Mouse (Mus musculus): Measurements from ENCODE around the gene Fscn1. TPM values are rescaled to one million over a fixed set of nuclear protein-coding genes. Genes with fewer than 3 reads are reported as not detected.
A peak's percentile ranks its signal among the peaks of the same experiment; 100 is the strongest.

Fscn1 gene
- polyA plus RNA-seq, 1 experiment from 2014 or later, result 7.3 TPM

- DNase-seq (peak; percentile 86), ATAC-seq (peak; percentile 73)
- peak overlapping the region; percentile 66 for H3K4me2 ChIP-seq (ENCODE audit: low read depth, low read length)
- WGBS (ENCODE audit: insufficient replicate concordance), result 10% methylated on average over 9 of the region's 9 CpGs
- H3K9ac ChIP-seq (replicated peaks), result peak overlapping the region; percentile 57
- TF ChIP-seq CTCF (IDR thresholded peaks at IDR 0.05; ENCODE audit: low read depth) (peak; percentile 96), EP300 (IDR thresholded peaks at IDR 0.05; ENCODE audit: low read depth) (0 out of 2 replicates have a peak, but pooled peaks have one; percentile 15)
- H3K9me3 ChIP-seq (ENCODE audit: low read length), result no peaks in the 10 kb centered on the region
- H3K27ac ChIP-seq (ENCODE audit: low read depth), result peak overlapping the region; percentile 61
- H3K4me1 ChIP-seq (ENCODE audit: insufficient read depth), result peaks cover 34% of the 10 kb centered on the region
- no peaks in the 10 kb centered on the region for H3K27me3 ChIP-seq (ENCODE audit: insufficient read depth, low read length)
- peak overlapping the region; percentile 30 for H3K4me3 ChIP-seq (ENCODE audit: low read depth, low read length)
- no peaks in the 10 kb centered on the region for H3K36me3 ChIP-seq (replicated peaks; ENCODE audit: insufficient read depth, low read length)
These were observed 28.0 kb upstream of the Fscn1 start for GRCm38 (mm10) chr5:142932084-142932685.

- no peak overlapping the region for H3K4me2 ChIP-seq (ENCODE audit: low read depth, low read length)
- no peak overlapping the region; the same call in 1 of the 2 replicates for H3K4me3 ChIP-seq (ENCODE audit: low read depth, low read length)
- H3K36me3 ChIP-seq (replicated peaks; ENCODE audit: insufficient read depth, low read length), result no peaks in the 10 kb centered on the region
- 0 out of 2 replicates have a peak overlapping the region, but pooled peaks have one; percentile 61 for H3K27ac ChIP-seq (ENCODE audit: low read depth)
- no peak for TF ChIP-seq CTCF (IDR thresholded peaks at IDR 0.05; ENCODE audit: low read depth)
- TF ChIP-seq EP300 (IDR thresholded peaks at IDR 0.05; ENCODE audit: low read depth), result no peak
- 71% methylated on average over 8 of the region's 8 CpGs for WGBS (ENCODE audit: insufficient replicate concordance)
- H3K9ac ChIP-seq (replicated peaks), result no peak overlapping the region
- no peaks in the 10 kb centered on the region for H3K9me3 ChIP-seq (ENCODE audit: low read length)
- no peak for DNase-seq
- H3K4me1 ChIP-seq (ENCODE audit: insufficient read depth), result peaks cover 30% of the 10 kb centered on the region
- no peaks in the 10 kb centered on the region for H3K27me3 ChIP-seq (ENCODE audit: insufficient read depth, low read length)
- no peak for ATAC-seq
These were observed 27.4 kb upstream of the Fscn1 start for GRCm38 (mm10) chr5:142932731-142933130.

GRCm38 (mm10) chr5:142935642-142936335 is 24.4 kb upstream of the Fscn1 start:
- no peaks in the 10 kb centered on the region for H3K27me3 ChIP-seq (ENCODE audit: insufficient read depth, low read length)
- no peak for TF ChIP-seq EP300 (IDR thresholded peaks at IDR 0.05; ENCODE audit: low read depth)
- TF ChIP-seq CTCF (IDR thresholded peaks at IDR 0.05; ENCODE audit: low read depth), result peak; percentile 72
- no peaks in the 10 kb centered on the region for H3K9me3 ChIP-seq (ENCODE audit: low read length)
- H3K4me1 ChIP-seq (ENCODE audit: insufficient read depth), result peaks cover 29% of the 10 kb centered on the region
- ATAC-seq (peak; percentile 63), DNase-seq (peak; percentile 82)
- H3K9ac ChIP-seq (replicated peaks), result peak overlapping the region; percentile 55; the same call in 1 of the 2 replicates
- WGBS (ENCODE audit: insufficient replicate concordance), result 34% methylated on average over 13 of the region's 13 CpGs
- H3K4me2 ChIP-seq (ENCODE audit: low read depth, low read length), result peak overlapping the region; percentile 71
- no peaks in the 10 kb centered on the region for H3K36me3 ChIP-seq (replicated peaks; ENCODE audit: insufficient read depth, low read length)
- H3K27ac ChIP-seq (ENCODE audit: low read depth), result peak overlapping the region; percentile 61
- H3K4me3 ChIP-seq (ENCODE audit: low read depth, low read length), result peak overlapping the region; percentile 28

- Histone ChIP-seq H3K27ac (ENCODE audit: low read depth) (peak overlapping the region; percentile 61), H3K36me3 (replicated peaks; ENCODE audit: insufficient read depth, low read length) (no peaks in the 10 kb centered on the region), H3K9me3 (ENCODE audit: low read length) (no peaks in the 10 kb centered on the region), H3K4me1 (ENCODE audit: insufficient read depth) (peaks cover 29% of the 10 kb centered on the region), H3K4me3 (ENCODE audit: low read depth, low read length) (peak overlapping the region; percentile 28), H3K4me2 (ENCODE audit: low read depth, low read length) (peak overlapping the region; percentile 71), H3K27me3 (ENCODE audit: insufficient read depth, low read length) (no peaks in the 10 kb centered on the region), H3K9ac (replicated peaks) (peak overlapping the region; percentile 55; the same call in 1 of the 2 replicates)
- TF ChIP-seq EP300 (IDR thresholded peaks at IDR 0.05; ENCODE audit: low read depth) (no peak), CTCF (IDR thresholded peaks at IDR 0.05; ENCODE audit: low read depth) (peak; percentile 99)
- WGBS (ENCODE audit: insufficient replicate concordance), result 4% methylated on average over 17 of the region's 17 CpGs
- DNase-seq (peak; percentile 91), ATAC-seq (peak; percentile 53)
These were observed 23.8 kb upstream of the Fscn1 start for GRCm38 (mm10) chr5:142936336-142936719.

GRCm38 (mm10) chr5:142937956-142938727 is 22.0 kb upstream of the Fscn1 start:
- H3K9me3 ChIP-seq (ENCODE audit: low read length), result no peaks in the 10 kb centered on the region
- peak overlapping the region; percentile 27 for H3K4me2 ChIP-seq (ENCODE audit: low read depth, low read length)
- H3K36me3 ChIP-seq (replicated peaks; ENCODE audit: insufficient read depth, low read length), result no peaks in the 10 kb centered on the region
- 32% methylated on average over 19 of the region's 19 CpGs for WGBS (ENCODE audit: insufficient replicate concordance)
- no peak overlapping the region for H3K4me3 ChIP-seq (ENCODE audit: low read depth, low read length)
- TF ChIP-seq EP300 (IDR thresholded peaks at IDR 0.05; ENCODE audit: low read depth) (no peak), CTCF (IDR thresholded peaks at IDR 0.05; ENCODE audit: low read depth) (no peak)
- peak; percentile 14; the same call in 1 of the 2 replicates for ATAC-seq
- no peak overlapping the region for H3K27ac ChIP-seq (ENCODE audit: low read depth)
- no peak overlapping the region for H3K9ac ChIP-seq (replicated peaks)
- peaks cover 21% of the 10 kb centered on the region for H3K4me1 ChIP-seq (ENCODE audit: insufficient read depth)
- no peaks in the 10 kb centered on the region for H3K27me3 ChIP-seq (ENCODE audit: insufficient read depth, low read length)
- peak; percentile 74 for DNase-seq

GRCm38 (mm10) chr5:142940393-142940792 is 19.8 kb upstream of the Fscn1 start:
- Histone ChIP-seq H3K9me3 (ENCODE audit: low read length) (no peaks in the 10 kb centered on the region), H3K4me1 (ENCODE audit: insufficient read depth) (peaks cover 21% of the 10 kb centered on the region), H3K4me2 (ENCODE audit: low read depth, low read length) (no peak overlapping the region), H3K27ac (ENCODE audit: low read depth) (no peak overlapping the region), H3K27me3 (ENCODE audit: insufficient read depth, low read length) (no peaks in the 10 kb centered on the region), H3K4me3 (ENCODE audit: low read depth, low read length) (no peak overlapping the region), H3K36me3 (replicated peaks; ENCODE audit: insufficient read depth, low read length) (no peaks in the 10 kb centered on the region), H3K9ac (replicated peaks) (no peak overlapping the region)
- ATAC-seq, result no peak
- TF ChIP-seq EP300 (IDR thresholded peaks at IDR 0.05; ENCODE audit: low read depth) (no peak), CTCF (IDR thresholded peaks at IDR 0.05; ENCODE audit: low read depth) (peak; percentile 56)
- 56% methylated on average over 2 of the region's 2 CpGs for WGBS (ENCODE audit: insufficient replicate concordance)
- DNase-seq, result no peak
